Mouse (Mus musculus) midbrain, embryonic 14.5 days (tissue): ENCODE results near the gene Mest. TPM values are rescaled to one million over a fixed set of nuclear protein-coding genes. Genes with fewer than 3 reads are reported as not detected.
A peak's percentile ranks its signal among the peaks of the same experiment; 100 is the strongest.

ENCODE experiments used
- ATAC-seq: fragments of 200-750 bp; cut with Nextera tagmentation; 2 replicates; pipeline ENCODE4 v1.8.0; 2017; ENCODE audit warnings: moderate number of reproducible peaks, moderate library complexity; ENCODE audit not compliant: low FRiP score, low TSS enrichment
- DNase-seq: peaks from one replicate; pipeline ENCODE4 v3.0.0-alpha.2; 2015
- H3K27ac ChIP-seq: fragments of 300-500 bp; sonication (generic); replicated peaks from 2 replicates; pipeline ENCODE4 v1.5.1; 2014; ENCODE audit warnings: mild to moderate bottlenecking, low read depth, low read length, moderate library complexity
- H3K27me3 ChIP-seq: fragments of 300-500 bp; sonication (generic); 2 replicates; pipeline ENCODE4 v1.6.1; 2014; ENCODE audit warnings: low read length, control low read depth, mixed read lengths; ENCODE audit not compliant: control insufficient read depth, insufficient read depth
- H3K36me3 ChIP-seq: fragments of 300-500 bp; sonication (generic); 2 replicates; pipeline ENCODE4 v1.6.1; 2014; ENCODE audit warnings: low read length, control low read depth; ENCODE audit not compliant: control insufficient read depth, insufficient read depth
- H3K4me1 ChIP-seq: fragments of 300-500 bp; sonication (generic); 2 replicates; pipeline ENCODE4 v1.6.1; 2014; ENCODE audit warnings: mild to moderate bottlenecking, antibody characterized with exemption, low read length, control low read depth; ENCODE audit not compliant: control insufficient read depth, insufficient read depth
- H3K4me2 ChIP-seq: fragments of 300-500 bp; sonication (generic); 2 replicates; pipeline ENCODE4 v1.6.1; 2014; ENCODE audit warnings: mild to moderate bottlenecking, low read length, moderate library complexity
- H3K4me3 ChIP-seq: fragments of 300-500 bp; sonication (generic); replicated peaks from 2 replicates; pipeline ENCODE4 v1.5.1; 2014; ENCODE audit warnings: low read depth, low read length
- H3K9ac ChIP-seq: fragments of 300-500 bp; sonication (generic); replicated peaks from 2 replicates; pipeline ENCODE4 v1.6.1; 2014; ENCODE audit warnings: mild to moderate bottlenecking, low read length, moderate library complexity
- H3K9me3 ChIP-seq: fragments of 300-500 bp; sonication (generic); 2 replicates; pipeline ENCODE4 v1.6.1; 2016; ENCODE audit warnings: low read length, control low read depth, mixed read lengths; ENCODE audit not compliant: control insufficient read depth
- WGBS: fragments of 180-500 bp; shearing (Covaris S2); extraction: QIAGEN DNeasy Blood & Tissue Kit; methylation state at CpG from one replicate; pipeline ENCODE4 v1.1.7; 2014; 5-methylcytosine and 5-hydroxymethylcytosine counted together
- polyA plus RNA-seq: library from polyadenylated mRNA; unstranded; fragments of >200 nt; fragmentation: Nextera tagmentation; extraction: Ambion mirVana; gene quantifications from 2 replicates; pipeline ENCODE4 v1.2.1, GENCODE M21; 2014

Mest gene
- polyA plus RNA-seq, 1 experiment from 2014 or later: 402 TPM

DNA sequence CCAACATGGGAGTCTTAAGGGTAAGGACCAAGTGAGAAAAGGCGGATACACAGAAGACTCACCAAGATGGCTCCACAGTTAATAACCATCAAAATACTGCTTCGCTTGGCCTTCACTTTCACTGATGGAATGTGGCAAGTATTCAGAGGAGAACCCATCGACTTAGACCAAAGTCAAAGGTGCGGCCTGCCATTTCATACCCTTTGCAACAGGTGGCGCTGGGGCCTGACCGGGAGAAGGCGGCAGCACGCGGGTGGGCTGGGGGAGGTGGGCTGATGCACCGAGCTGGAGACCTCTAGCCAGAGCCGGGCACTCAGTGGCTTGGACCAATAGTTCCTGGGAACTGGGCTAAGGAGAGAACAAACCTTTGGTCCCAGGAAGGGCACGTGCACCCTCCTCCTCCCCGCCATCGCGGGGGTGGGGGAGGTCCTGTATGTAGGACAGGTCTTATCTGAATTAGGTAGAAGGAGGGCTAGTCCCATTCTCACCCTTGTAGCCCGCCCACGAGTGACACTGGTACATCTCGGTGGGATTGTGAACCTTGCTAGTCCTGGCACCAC lies 9.3 kb downstream of the Mest start:
- H3K4me1 ChIP-seq: peaks cover 13% of the 10 kb centered on the region
- H3K4me3 ChIP-seq: no peak overlapping the region
- no peak overlapping the region for H3K4me2 ChIP-seq
- peak overlapping the region; percentile 2; the same call in 1 of the 2 replicates for H3K27ac ChIP-seq
- ATAC-seq (no peak), DNase-seq (no peak)
- peaks cover 19% of the 10 kb centered on the region for H3K9me3 ChIP-seq
- no peaks in the 10 kb centered on the region for H3K36me3 ChIP-seq
- H3K9ac ChIP-seq: no peak overlapping the region
- no peaks in the 10 kb centered on the region for H3K27me3 ChIP-seq
- 46% methylated on average over 18 of the region's 18 CpGs for WGBS

GRCm38 (mm10) chr6:30734465-30734864 lies 11.1 kb downstream of the Mest start:
- Histone ChIP-seq H3K9ac (no peak overlapping the region), H3K27me3 (no peaks in the 10 kb centered on the region), H3K4me3 (no peak overlapping the region), H3K4me2 (no peak overlapping the region), H3K4me1 (peaks cover 13% of the 10 kb centered on the region), H3K36me3 (no peaks in the 10 kb centered on the region), H3K9me3 (peaks cover 36% of the 10 kb centered on the region), H3K27ac (peak overlapping the region; percentile 55; the same call in 1 of the 2 replicates)
- DNase-seq (no peak), ATAC-seq (no peak)
- WGBS: 62% methylated on average over 6 of the region's 6 CpGs

- WGBS: 50% methylated on average over 22 of the region's 22 CpGs
- H3K4me2 ChIP-seq: peak overlapping the region; percentile 65
- peaks cover 40% of the 10 kb centered on the region for H3K9me3 ChIP-seq
- no peak for DNase-seq
- peaks cover 13% of the 10 kb centered on the region for H3K4me1 ChIP-seq
- no peaks in the 10 kb centered on the region for H3K36me3 ChIP-seq
- peak overlapping the region; percentile 13; the same call in 1 of the 2 replicates for H3K4me3 ChIP-seq
- no peak for ATAC-seq
- H3K9ac ChIP-seq: peak overlapping the region; percentile 0; the same call in 1 of the 2 replicates
- peak overlapping the region; percentile 86 for H3K27ac ChIP-seq
- no peaks in the 10 kb centered on the region for H3K27me3 ChIP-seq
These were observed 11.8 kb downstream of the Mest start for GRCm38 (mm10) chr6:30734988-30735727.

GRCm38 (mm10) chr6:30735728-30736371 lies 12.5 kb downstream of the Mest start:
- Histone ChIP-seq H3K4me3 (0 out of 2 replicates have a peak overlapping the region, but pooled peaks have one; percentile 13), H3K4me1 (peaks cover 13% of the 10 kb centered on the region), H3K36me3 (no peaks in the 10 kb centered on the region; the same call in 1 of the 2 replicates), H3K27me3 (no peaks in the 10 kb centered on the region), H3K9ac (peak overlapping the region; percentile 0; the same call in 1 of the 2 replicates), H3K9me3 (peaks cover 40% of the 10 kb centered on the region), H3K4me2 (peak overlapping the region; percentile 65), H3K27ac (peak overlapping the region; percentile 86)
- peak; percentile 54 for DNase-seq
- 49% methylated on average over 15 of the region's 15 CpGs for WGBS
- no peak for ATAC-seq

DNA sequence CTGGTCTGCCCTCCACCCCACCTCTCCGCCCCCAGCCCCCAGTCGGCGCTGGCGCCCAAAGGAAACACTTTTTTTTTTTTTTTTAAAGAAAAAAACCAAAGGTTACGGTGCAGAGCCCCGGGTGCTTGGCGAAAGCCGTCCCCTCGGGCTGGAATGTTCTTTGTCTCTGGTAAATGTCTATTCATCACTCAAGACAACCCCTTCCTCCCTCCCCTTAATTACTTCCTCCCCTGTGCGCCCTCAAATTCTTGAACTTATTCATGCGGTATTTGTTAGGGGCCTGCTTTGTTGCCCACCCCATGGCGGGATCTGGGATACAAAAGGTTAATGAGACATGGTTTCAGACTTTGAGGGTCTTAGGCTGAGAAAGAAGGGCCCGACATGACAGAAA lies 13.0 kb downstream of the Mest start:
- WGBS: 57% methylated on average over 13 of the region's 13 CpGs
- no peaks in the 10 kb centered on the region; the same call in 1 of the 2 replicates for H3K36me3 ChIP-seq
- ATAC-seq: no peak
- H3K4me2 ChIP-seq: peak overlapping the region; percentile 65
- peak overlapping the region; percentile 86 for H3K27ac ChIP-seq
- no peaks in the 10 kb centered on the region for H3K27me3 ChIP-seq
- H3K9me3 ChIP-seq: peaks cover 40% of the 10 kb centered on the region
- no peak overlapping the region for H3K9ac ChIP-seq
- H3K4me3 ChIP-seq: no peak overlapping the region
- H3K4me1 ChIP-seq: peaks cover 13% of the 10 kb centered on the region
- peak; percentile 55 for DNase-seq

DNA sequence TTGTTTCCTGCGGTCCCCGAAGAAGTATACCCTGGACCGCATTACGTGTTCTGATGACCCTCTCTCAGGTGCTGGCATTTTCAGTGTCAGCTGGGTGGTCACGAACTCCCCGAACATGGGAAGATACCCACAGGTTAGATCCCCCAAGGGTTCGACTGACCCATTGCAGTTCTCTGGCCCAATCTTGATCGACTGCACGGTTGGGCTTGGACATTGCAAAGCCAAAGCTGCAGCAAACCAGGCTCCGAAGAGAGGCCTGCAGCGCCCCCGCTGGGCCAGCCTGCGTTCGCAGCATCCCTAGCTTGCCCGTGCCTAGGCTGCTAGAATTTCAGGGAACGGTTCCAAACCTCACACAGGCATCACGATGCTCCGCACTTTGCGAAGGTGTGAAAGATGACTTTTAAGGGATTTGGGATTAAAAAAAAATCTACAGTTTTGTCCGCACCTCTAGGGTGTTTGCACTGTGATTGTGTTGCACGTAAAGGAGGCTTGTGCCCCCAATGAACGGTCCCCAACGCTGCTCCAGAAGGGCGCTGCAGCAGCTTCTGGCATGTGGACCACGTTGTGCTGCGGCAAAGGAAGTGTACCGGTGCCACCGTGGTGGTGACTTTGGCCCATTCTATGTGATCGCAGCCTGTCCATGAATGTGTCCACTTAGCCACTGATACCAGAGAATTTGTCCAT lies 13.7 kb downstream of the Mest start:
- Histone ChIP-seq H3K4me3 (peak overlapping the region; percentile 58), H3K27ac (peak overlapping the region; percentile 86), H3K9me3 (peaks cover 40% of the 10 kb centered on the region), H3K9ac (peak overlapping the region; percentile 73), H3K36me3 (peaks cover under 1% of the 10 kb centered on the region), H3K4me2 (peak overlapping the region; percentile 65), H3K27me3 (no peaks in the 10 kb centered on the region), H3K4me1 (peaks cover 13% of the 10 kb centered on the region)
- peak; percentile 91 for DNase-seq
- WGBS: 47% methylated on average over 29 of the region's 29 CpGs
- ATAC-seq: peak; percentile 64; the same call in 1 of the 2 replicates

GRCm38 (mm10) chr6:30737548-30738463 lies 14.5 kb downstream of the Mest start:
- Histone ChIP-seq H3K36me3 (peaks cover 9% of the 10 kb centered on the region), H3K4me2 (peak overlapping the region; percentile 65), H3K4me1 (peaks cover 12% of the 10 kb centered on the region), H3K27me3 (no peaks in the 10 kb centered on the region), H3K4me3 (peak overlapping the region; percentile 58), H3K9ac (peak overlapping the region; percentile 73), H3K27ac (peak overlapping the region; percentile 86), H3K9me3 (peaks cover 40% of the 10 kb centered on the region)
- DNase-seq: peak; percentile 86
- ATAC-seq: peak; percentile 76
- 54% methylated on average over 65 of the region's 66 CpGs for WGBS
